Mouse (Mus musculus): ENCODE data around the gene Rnaseh1.

GRCm38 (mm10) chr12:28628436-28628835 lies 21.0 kb upstream of the Rnaseh1 start:
- TF ChIP-seq GATA1 (IDR thresholded peaks at IDR 0.05; ENCODE audit: borderline replicate concordance, low read length) (no peak), FLI1 (IDR thresholded peaks at IDR 0.05; ENCODE audit: low read length) (no peak)
